Mouse (Mus musculus): ENCODE data around the gene Naa60. TPM values are rescaled to one million over a fixed set of nuclear protein-coding genes. Genes with fewer than 3 reads are reported as not detected.

The Naa60 gene
- total and polyA plus RNA-seq, 3 experiments: 25.7 to 71.6 (median 26.0) TPM

DNA sequence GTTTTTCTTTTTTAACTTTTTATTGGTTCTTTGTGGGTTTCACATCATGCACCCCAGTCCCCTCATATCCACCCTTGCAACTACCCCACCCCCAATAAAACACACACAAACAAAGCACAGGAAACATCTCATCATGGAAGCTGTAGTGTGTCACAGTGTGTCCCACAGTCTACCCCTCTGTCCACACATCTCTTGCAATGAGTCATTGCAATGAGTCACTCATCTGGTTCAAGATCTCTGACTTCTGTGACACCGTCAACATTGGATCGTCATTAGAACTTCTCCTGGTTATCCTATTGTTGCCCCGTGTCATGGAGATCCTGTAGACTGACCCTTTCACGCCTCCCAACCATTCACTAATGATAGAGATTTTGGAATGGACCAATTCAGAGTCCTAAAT lies 62.5 kb downstream of the Naa60 start:
- no peak for ATAC-seq (ENCODE audit: extremely low read depth, insufficient number of reproducible peaks, low FRiP score, poor library complexity, severe bottlenecking)
- H3K36me3 ChIP-seq (replicated peaks): peaks cover 81% of the 10 kb centered on the region
- no peak for TF ChIP-seq TAL1 (conservative IDR thresholded peaks at IDR 0.05; ENCODE audit: low read depth, low read length)
- TF ChIP-seq POLR2AphosphoS5 (IDR thresholded peaks at IDR 0.05; ENCODE audit: insufficient replicate concordance, low read depth, low read length): no peak
- no peak for TF ChIP-seq GATA1 (IDR thresholded peaks at IDR 0.05; ENCODE audit: borderline replicate concordance, low read length)
- TF ChIP-seq GATA2 (IDR thresholded peaks at IDR 0.05; ENCODE audit: borderline replicate concordance, low read depth, low read length): no peak
- no peak for TF ChIP-seq CTCF (IDR thresholded peaks at IDR 0.05; ENCODE audit: low read depth, low read length)

DNA sequence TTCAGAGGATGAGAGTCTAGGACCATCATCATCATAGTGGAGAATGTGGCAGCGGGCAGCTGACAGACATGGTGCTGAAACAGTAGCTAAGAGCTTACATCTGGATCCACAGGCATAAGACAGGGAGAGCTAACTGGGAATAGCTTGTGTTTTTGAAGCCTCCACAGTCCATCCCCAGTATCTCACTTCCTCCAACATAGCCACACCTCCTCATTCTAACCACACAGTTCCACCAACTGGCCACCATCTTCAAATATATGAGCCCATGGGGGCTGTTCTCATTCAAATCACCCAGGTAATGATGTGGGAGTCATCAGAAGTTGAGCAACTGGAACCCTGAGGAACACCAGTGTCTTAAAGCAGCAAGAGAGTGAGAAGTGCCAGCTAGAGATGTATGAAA lies 79.0 kb downstream of the Naa60 start:
- TF ChIP-seq POLR2AphosphoS5 (IDR thresholded peaks at IDR 0.05; ENCODE audit: insufficient replicate concordance, low read depth, low read length) (no peak), TAL1 (conservative IDR thresholded peaks at IDR 0.05; ENCODE audit: low read depth, low read length) (no peak), GATA2 (IDR thresholded peaks at IDR 0.05; ENCODE audit: borderline replicate concordance, low read depth, low read length) (no peak), CTCF (IDR thresholded peaks at IDR 0.05; ENCODE audit: low read depth, low read length) (no peak), GATA1 (IDR thresholded peaks at IDR 0.05; ENCODE audit: borderline replicate concordance, low read length) (no peak)
- DNase-seq (ENCODE audit: low spot score): no peak

More for the DNA sequence above, 62.5 kb downstream of the Naa60 start:
- Histone ChIP-seq H3K9me3 (replicated peaks) (no peaks in the 10 kb centered on the region), H3K4me3 (ENCODE audit: low read depth, low read length) (no peak overlapping the region), H3K27me3 (ENCODE audit: insufficient read depth, low read length) (no peaks in the 10 kb centered on the region), H3K4me1 (ENCODE audit: insufficient read depth, low read depth, low read length) (peaks cover 5% of the 10 kb centered on the region; the same call in 1 of the 2 replicates)
- DNase-seq (ENCODE audit: low spot score): no peak

More for the DNA sequence above, 79.0 kb downstream of the Naa60 start:
- Histone ChIP-seq H3K4me3 (ENCODE audit: low read depth, low read length) (no peak overlapping the region), H3K9me3 (replicated peaks) (no peaks in the 10 kb centered on the region), H3K4me1 (ENCODE audit: insufficient read depth, low read depth, low read length) (no peaks in the 10 kb centered on the region), H3K27me3 (ENCODE audit: insufficient read depth, low read length) (peaks cover 29% of the 10 kb centered on the region), H3K36me3 (replicated peaks) (peaks cover 4% of the 10 kb centered on the region)
- ATAC-seq (ENCODE audit: extremely low read depth, insufficient number of reproducible peaks, low FRiP score, poor library complexity, severe bottlenecking): no peak

Other genes with a start within 250 kb of the Naa60 start
- not detected in 2 replicates for gene Mefv, start 154.3 kb upstream of the Naa60 start, total RNA-seq (2014; fragmentation: Nextera tagmentation)
- gene Mefv, start 154.3 kb upstream of the Naa60 start, total RNA-seq (2017): 0.11 and 0.12 TPM in 2 replicates
- gene Mefv, start 154.3 kb upstream of the Naa60 start, polyA plus RNA-seq (2012): not detected in 2 replicates
- gene Zfp263, start 128.3 kb upstream of the Naa60 start, total RNA-seq (2014; fragmentation: Nextera tagmentation): 35.8 and 50.7 TPM in 2 replicates
- 36.4 and 43.3 TPM in 2 replicates for gene Zfp263, start 128.3 kb upstream of the Naa60 start, total RNA-seq (2017)
- 20.7 and 25.3 TPM in 2 replicates for gene Zfp263, start 128.3 kb upstream of the Naa60 start, polyA plus RNA-seq (2012)
- not detected in 2 replicates for gene Olfr15, start 41.5 kb upstream of the Naa60 start, total RNA-seq (2014; fragmentation: Nextera tagmentation)
- 0.06 and 0.11 TPM in 2 replicates for gene Olfr15, start 41.5 kb upstream of the Naa60 start, total RNA-seq (2017)
- not detected in 2 replicates for gene Olfr15, start 41.5 kb upstream of the Naa60 start, polyA plus RNA-seq (2012)
- gene Zfp174, start 25.1 kb upstream of the Naa60 start, total RNA-seq (2014; fragmentation: Nextera tagmentation): 2.8 and 3.9 TPM in 2 replicates
- 1.3 and 1.8 TPM in 2 replicates for gene Zfp174, start 25.1 kb upstream of the Naa60 start, total RNA-seq (2017)
- 0.16 and 0.19 TPM in 2 replicates for gene Zfp174, start 25.1 kb upstream of the Naa60 start, polyA plus RNA-seq (2012)
- 23.3 and 23.6 TPM in 2 replicates for gene Zfp597, start 12.2 kb downstream of the Naa60 start, total RNA-seq (2014; fragmentation: Nextera tagmentation)
- 24.2 and 26.7 TPM in 2 replicates for gene Zfp597, start 12.2 kb downstream of the Naa60 start, total RNA-seq (2017)
- 2.7 and 3.0 TPM in 2 replicates for gene Zfp597, start 12.2 kb downstream of the Naa60 start, polyA plus RNA-seq (2012)
- not detected in 2 replicates for gene Gm20695, start 12.3 kb downstream of the Naa60 start, total RNA-seq (2014; fragmentation: Nextera tagmentation)
- 0.33 TPM in 1 of 2 replicates, not detected in the other for gene Gm20695, start 12.3 kb downstream of the Naa60 start, total RNA-seq (2017)
- gene Gm20695, start 12.3 kb downstream of the Naa60 start, polyA plus RNA-seq (2012): not detected in 2 replicates
- gene 1700037C18Rik, start 36.3 kb downstream of the Naa60 start, total RNA-seq (2014; fragmentation: Nextera tagmentation): 1.7 and 6.2 TPM in 2 replicates
- 2.2 and 2.5 TPM in 2 replicates for gene 1700037C18Rik, start 36.3 kb downstream of the Naa60 start, total RNA-seq (2017)
- gene 1700037C18Rik, start 36.3 kb downstream of the Naa60 start, polyA plus RNA-seq (2012): 8.2 and 11.1 TPM in 2 replicates
- gene Cluap1, start 36.4 kb downstream of the Naa60 start, total RNA-seq (2014; fragmentation: Nextera tagmentation): 12.0 and 24.2 TPM in 2 replicates
- 26.4 and 26.9 TPM in 2 replicates for gene Cluap1, start 36.4 kb downstream of the Naa60 start, total RNA-seq (2017)
- gene Cluap1, start 36.4 kb downstream of the Naa60 start, polyA plus RNA-seq (2012): 23.6 and 30.4 TPM in 2 replicates
- gene Nlrc3, start 104.3 kb downstream of the Naa60 start, total RNA-seq (2014; fragmentation: Nextera tagmentation): not detected in 2 replicates
- gene Nlrc3, start 104.3 kb downstream of the Naa60 start, total RNA-seq (2017): 0.16 and 0.23 TPM in 2 replicates
- not detected in 2 replicates for gene Nlrc3, start 104.3 kb downstream of the Naa60 start, polyA plus RNA-seq (2012)
- gene Slx4, start 131.4 kb downstream of the Naa60 start, total RNA-seq (2014; fragmentation: Nextera tagmentation): 47.5 and 51.8 TPM in 2 replicates
- 30.8 and 36.8 TPM in 2 replicates for gene Slx4, start 131.4 kb downstream of the Naa60 start, total RNA-seq (2017)
- 17.0 and 22.0 TPM in 2 replicates for gene Slx4, start 131.4 kb downstream of the Naa60 start, polyA plus RNA-seq (2012)
- not detected in 2 replicates for gene Dnase1, start 164.6 kb downstream of the Naa60 start, total RNA-seq (2014; fragmentation: Nextera tagmentation)
- gene Dnase1, start 164.6 kb downstream of the Naa60 start, total RNA-seq (2017): 0.41 and 0.49 TPM in 2 replicates
- gene Dnase1, start 164.6 kb downstream of the Naa60 start, polyA plus RNA-seq (2012): not detected in 2 replicates
- 134 and 135 TPM in 2 replicates for gene Trap1, start 205.5 kb downstream of the Naa60 start, total RNA-seq (2014; fragmentation: Nextera tagmentation)
- gene Trap1, start 205.5 kb downstream of the Naa60 start, total RNA-seq (2017): 111 and 117 TPM in 2 replicates
- 413 and 470 TPM in 2 replicates for gene Trap1, start 205.5 kb downstream of the Naa60 start, polyA plus RNA-seq (2012)